Mouse (Mus musculus): ENCODE data around the gene Tdrkh.

GRCm38 (mm10) chr3:94482764-94483385 lies 69.8 kb downstream of the Tdrkh start:
- TF ChIP-seq CTCF (IDR thresholded peaks at IDR 0.05; ENCODE audit: borderline replicate concordance, extremely low read depth, insufficient read depth, insufficient read length), result no peak
- TF ChIP-seq POLR2A (IDR thresholded peaks at IDR 0.05; ENCODE audit: borderline replicate concordance, extremely low read depth, insufficient read depth, insufficient read length, poor library complexity, severe bottlenecking), result no peak
